Mouse (Mus musculus) lung, embryonic 14.5 days (tissue): ENCODE data around the gene Nrp1. TPM values are rescaled to one million over a fixed set of nuclear protein-coding genes. Genes with fewer than 3 reads are reported as not detected.

Source experiments
- ATAC-seq: fragments of 200-750 bp; cut with Nextera tagmentation; 2 replicates; pipeline ENCODE4 v1.8.0; 2017; ENCODE audit warnings: mild to moderate bottlenecking, moderate TSS enrichment, moderate library complexity; ENCODE audit not compliant: insufficient read depth
- DNase-seq: peaks from one replicate; pipeline ENCODE4 v3.0.0-alpha.2; 2015
- H3K27ac ChIP-seq: fragments of 300-500 bp; sonication (generic); 2 replicates; pipeline ENCODE4 v1.5.1; 2014; ENCODE audit warnings: low read depth, mild to moderate bottlenecking, moderate library complexity
- H3K27me3 ChIP-seq: fragments of 300-500 bp; sonication (generic); 2 replicates; pipeline ENCODE4 v1.6.1; 2014; ENCODE audit warnings: low read length, control low read depth; ENCODE audit not compliant: insufficient read depth
- H3K36me3 ChIP-seq: fragments of 300-500 bp; sonication (generic); 2 replicates; pipeline ENCODE4 v1.6.1; 2014; ENCODE audit warnings: control low read depth; ENCODE audit not compliant: insufficient read depth
- H3K4me1 ChIP-seq: fragments of 300-500 bp; sonication (generic); 2 replicates; pipeline ENCODE4 v1.6.1; 2014; ENCODE audit warnings: antibody characterized with exemption, control low read depth; ENCODE audit not compliant: insufficient read depth
- H3K4me2 ChIP-seq: fragments of 300-500 bp; sonication (generic); 2 replicates; pipeline ENCODE4 v1.6.1; 2014; ENCODE audit warnings: mild to moderate bottlenecking
- H3K4me3 ChIP-seq: fragments of 300-500 bp; sonication (generic); 2 replicates; pipeline ENCODE4 v1.5.1; 2014; ENCODE audit warnings: low read depth, low read length
- H3K9ac ChIP-seq: fragments of 300-500 bp; sonication (generic); 2 replicates; pipeline ENCODE4 v1.6.1; 2014
- H3K9me3 ChIP-seq: fragments of 300-500 bp; sonication (generic); 2 replicates; pipeline ENCODE4 v1.6.1; 2016; ENCODE audit warnings: low read depth, low read length, control low read depth
- CTCF ChIP-seq: IDR thresholded peaks from 2 replicates; pipeline ENCODE4 v1.5.1; 2016; ENCODE audit warnings: antibody characterized with exemption, low read depth
- WGBS: fragments of 180-500 bp; shearing (Covaris S2); extraction: QIAGEN DNeasy Blood & Tissue Kit; methylation state at CpG from one replicate; pipeline ENCODE4 v1.1.7; 2014; 5-methylcytosine and 5-hydroxymethylcytosine counted together
- polyA plus RNA-seq: library from polyadenylated mRNA; unstranded; fragments of >200 nt; fragmentation: Nextera tagmentation; extraction: Ambion mirVana; gene quantifications from 2 replicates; pipeline ENCODE4 v1.2.1, GENCODE M21; 2014

Nrp1 gene
- polyA plus RNA-seq, 1 experiment from 2014 or later = 94.3 TPM

DNA sequence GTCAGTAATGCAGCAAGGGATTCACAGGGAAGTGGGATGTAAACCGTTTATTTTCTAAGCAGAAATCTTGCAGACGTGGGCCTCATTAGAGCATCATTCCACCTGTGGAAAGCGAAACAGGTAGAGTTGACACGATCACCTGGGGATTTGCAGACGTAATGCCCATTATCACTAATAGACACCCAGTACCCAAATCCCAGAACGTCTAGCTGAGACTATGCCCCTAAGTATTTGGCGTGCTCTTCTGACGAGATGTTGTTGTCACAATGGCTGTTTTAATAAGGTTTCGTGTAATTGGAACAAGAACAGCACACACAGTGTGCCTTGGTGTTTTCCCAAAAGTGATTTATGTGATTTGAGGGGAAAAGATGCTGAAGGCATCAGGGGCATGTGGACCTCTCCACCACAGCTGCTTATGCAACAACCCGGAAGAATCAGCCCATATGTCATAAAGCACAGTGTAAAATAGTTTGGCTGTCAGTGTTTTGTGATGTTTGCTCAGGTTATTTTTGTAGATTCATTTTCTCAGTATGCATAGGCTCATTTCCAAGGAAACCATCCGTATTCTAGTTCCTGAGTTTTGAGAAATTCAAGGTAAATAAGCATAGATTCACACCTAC is 40.2 kb downstream of the Nrp1 start:
- Histone ChIP-seq H3K9me3 (no peaks in the 10 kb centered on the region), H3K27ac (no peak overlapping the region), H3K27me3 (no peaks in the 10 kb centered on the region), H3K4me2 (no peak overlapping the region), H3K4me1 (0 out of 2 replicates have a peak, but pooled peaks cover 2% of the 10 kb centered on the region), H3K9ac (no peak overlapping the region), H3K36me3 (no peaks in the 10 kb centered on the region), H3K4me3 (no peak overlapping the region)
- ATAC-seq = no peak
- 82% methylated on average over 11 of the region's 11 CpGs for WGBS
- no peak for TF ChIP-seq CTCF
- DNase-seq = no peak

DNA sequence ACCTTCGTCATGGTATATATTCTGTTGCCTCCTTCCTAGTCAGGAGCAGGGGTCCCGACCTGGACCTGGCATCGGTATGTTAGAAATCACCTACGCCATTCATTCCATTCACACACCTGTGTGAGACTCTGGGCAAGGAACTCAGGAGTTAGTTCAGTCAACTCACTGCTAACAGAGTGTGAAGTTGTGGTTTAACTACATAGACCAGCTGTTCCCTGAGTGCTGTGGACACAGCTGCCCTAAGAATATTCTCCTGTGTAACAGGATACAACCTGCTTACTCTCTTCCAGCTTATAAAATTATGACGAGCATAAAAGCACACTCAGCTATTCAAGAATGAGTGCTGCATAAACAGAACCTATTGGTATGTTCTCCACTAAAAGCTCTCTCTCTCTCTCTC is 41.9 kb downstream of the Nrp1 start:
- 62% methylated on average over 5 of the region's 5 CpGs for WGBS
- ATAC-seq = no peak

DNA sequence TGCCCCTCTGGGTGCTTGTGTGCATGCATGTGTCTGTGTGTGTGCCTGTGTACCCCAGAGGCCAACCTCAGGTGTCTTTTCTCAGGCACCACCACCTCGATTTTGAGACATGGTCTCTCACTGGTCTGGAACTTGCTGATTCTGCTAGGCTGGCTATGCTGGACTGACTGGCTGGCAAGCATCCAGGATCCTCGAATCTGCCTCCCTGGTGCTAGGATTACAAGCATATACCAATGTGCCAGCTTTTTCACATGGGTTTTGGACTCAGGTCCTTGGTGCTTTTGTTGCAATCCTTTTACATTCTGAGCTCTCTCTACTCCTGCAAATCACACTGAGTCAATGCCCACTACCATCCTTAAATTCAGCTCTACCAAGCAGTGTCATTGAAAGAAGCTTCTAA is 46.5 kb downstream of the Nrp1 start:
- no peaks in the 10 kb centered on the region for H3K9me3 ChIP-seq
- no peak overlapping the region for H3K4me3 ChIP-seq
- H3K36me3 ChIP-seq = no peaks in the 10 kb centered on the region
- TF ChIP-seq CTCF = no peak
- no peak overlapping the region for H3K9ac ChIP-seq
- DNase-seq (peak; percentile 37), ATAC-seq (no peak)
- no peak overlapping the region for H3K27ac ChIP-seq
- no peaks in the 10 kb centered on the region for H3K4me1 ChIP-seq
- no peak overlapping the region for H3K4me2 ChIP-seq
- WGBS = 66% methylated on average over 2 of the region's 2 CpGs
- H3K27me3 ChIP-seq = no peaks in the 10 kb centered on the region

More for the DNA sequence above, 41.9 kb downstream of the Nrp1 start:
- Histone ChIP-seq H3K36me3 (no peaks in the 10 kb centered on the region), H3K27ac (no peak overlapping the region), H3K4me3 (no peak overlapping the region), H3K4me2 (no peak overlapping the region), H3K9ac (no peak overlapping the region), H3K9me3 (no peaks in the 10 kb centered on the region), H3K4me1 (0 out of 2 replicates have a peak, but pooled peaks cover 2% of the 10 kb centered on the region), H3K27me3 (no peaks in the 10 kb centered on the region)
- no peak for TF ChIP-seq CTCF
- no peak for DNase-seq

DNA sequence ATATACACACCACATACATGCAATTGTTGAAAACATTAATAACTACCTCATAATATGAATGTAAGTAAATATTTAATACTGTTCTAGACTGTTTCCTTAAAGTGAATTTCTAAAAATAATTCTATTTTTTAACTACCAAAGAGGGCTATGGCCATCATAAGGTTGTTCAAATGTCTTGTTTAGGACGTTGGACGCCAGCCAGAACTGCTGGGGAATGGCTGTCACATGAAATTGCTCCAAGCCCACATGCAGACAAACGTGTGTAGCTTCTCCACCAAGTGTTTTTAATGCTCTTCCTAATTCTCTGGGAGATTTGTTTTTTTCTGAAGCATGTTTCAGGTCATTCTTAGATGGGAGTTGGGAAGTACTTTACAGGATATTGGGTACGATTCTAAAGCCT is 55.0 kb downstream of the Nrp1 start:
- no peak overlapping the region for H3K9ac ChIP-seq
- H3K9me3 ChIP-seq = no peaks in the 10 kb centered on the region
- no peak overlapping the region for H3K27ac ChIP-seq
- DNase-seq = peak; percentile 75
- WGBS = 51% methylated on average over 4 of the region's 4 CpGs
- no peak for ATAC-seq
- no peaks in the 10 kb centered on the region for H3K36me3 ChIP-seq
- peaks cover 20% of the 10 kb centered on the region for H3K4me1 ChIP-seq
- H3K4me2 ChIP-seq = no peak overlapping the region
- no peaks in the 10 kb centered on the region for H3K27me3 ChIP-seq
- no peak overlapping the region for H3K4me3 ChIP-seq
- TF ChIP-seq CTCF = no peak

DNA sequence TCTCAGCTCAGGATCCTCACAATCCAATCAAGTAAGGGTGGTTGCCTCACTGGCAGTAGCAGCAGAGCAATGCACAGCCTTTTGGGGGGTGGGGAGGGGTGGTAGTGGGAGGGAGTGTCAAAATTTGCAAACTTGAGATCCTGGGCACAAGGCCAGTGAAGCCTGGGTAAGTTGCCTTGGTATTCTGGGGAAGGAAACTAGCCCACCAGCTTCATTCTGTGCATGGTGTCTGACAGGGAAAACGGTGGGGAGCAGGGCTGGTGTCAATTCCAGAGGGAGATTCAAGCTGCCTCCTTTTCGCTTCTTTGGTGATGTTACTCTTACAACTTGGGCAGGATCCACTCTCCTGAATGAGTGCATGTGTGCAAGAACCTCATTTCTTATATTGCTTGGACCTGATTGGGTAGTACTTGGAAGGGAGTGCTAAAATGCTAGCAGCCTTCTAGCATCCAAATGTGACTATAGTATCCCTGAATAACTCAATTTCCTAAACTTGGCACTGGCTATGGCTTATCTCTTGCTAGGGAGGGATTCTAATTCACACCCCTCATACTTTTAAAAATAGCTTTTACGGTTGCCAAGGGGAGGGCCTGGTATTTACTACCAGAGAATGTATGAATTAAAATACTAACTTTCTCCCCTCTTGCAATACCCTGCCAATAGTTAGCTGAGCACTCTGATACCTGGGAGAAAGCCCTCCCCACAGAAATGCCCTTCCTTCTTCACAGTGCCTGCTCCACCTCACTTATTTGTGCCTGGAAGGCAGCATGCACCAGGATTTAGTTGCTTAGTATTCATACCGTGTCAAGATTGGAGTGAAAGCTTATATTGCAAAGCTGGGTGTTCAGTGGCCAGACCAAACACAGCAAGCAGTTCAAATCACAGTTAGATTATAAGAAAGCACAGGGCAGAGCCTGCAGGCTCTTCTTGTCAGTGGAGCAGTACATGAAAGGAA is 57.6 kb downstream of the Nrp1 start:
- Histone ChIP-seq H3K4me2 (no peak overlapping the region), H3K9me3 (no peaks in the 10 kb centered on the region), H3K36me3 (peaks cover 19% of the 10 kb centered on the region), H3K27ac (peak overlapping the region; percentile 47; the same call in 1 of the 2 replicates), H3K27me3 (no peaks in the 10 kb centered on the region), H3K9ac (no peak overlapping the region), H3K4me1 (peaks cover 20% of the 10 kb centered on the region), H3K4me3 (no peak overlapping the region)
- DNase-seq = peak; percentile 71
- peak; percentile 38; the same call in 1 of the 2 replicates for ATAC-seq
- TF ChIP-seq CTCF = no peak
- WGBS = 42% methylated on average over 4 of the region's 4 CpGs

DNA sequence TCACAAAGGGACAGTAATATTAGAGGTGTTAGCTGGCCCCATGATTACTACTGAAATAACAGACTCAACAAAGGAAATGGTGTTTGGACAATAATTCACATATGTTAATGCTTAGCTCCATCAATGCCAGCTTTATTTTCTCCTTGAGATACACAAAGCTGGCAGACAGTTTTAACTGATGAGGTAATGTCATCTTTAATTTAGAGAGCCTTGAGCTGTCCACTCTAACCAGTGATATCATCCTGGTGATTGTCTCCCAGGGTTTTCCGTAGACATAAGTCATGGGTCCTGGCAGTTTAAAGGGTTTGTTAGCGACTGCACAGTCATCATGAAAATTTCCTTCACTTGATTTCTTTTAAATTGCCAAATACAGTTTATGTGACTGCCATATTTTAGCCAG is 58.5 kb downstream of the Nrp1 start:
- H3K27me3 ChIP-seq = no peaks in the 10 kb centered on the region
- H3K9ac ChIP-seq = no peak overlapping the region
- no peak overlapping the region for H3K4me2 ChIP-seq
- ATAC-seq = peak; percentile 35; the same call in 1 of the 2 replicates
- DNase-seq = peak; percentile 44
- TF ChIP-seq CTCF = no peak
- no peaks in the 10 kb centered on the region for H3K9me3 ChIP-seq
- H3K36me3 ChIP-seq = peaks cover 21% of the 10 kb centered on the region
- no peak overlapping the region for H3K4me3 ChIP-seq
- no peak overlapping the region for H3K27ac ChIP-seq
- 45% methylated on average over 2 of the region's 2 CpGs for WGBS
- peaks cover 20% of the 10 kb centered on the region for H3K4me1 ChIP-seq
